Mouse (Mus musculus) ES-Bruce4 (cell line): ENCODE data around the gene Anp32e.

Source experiments
- CTCF ChIP-seq: IDR thresholded peaks from one replicate; pipeline ENCODE4 v1.8.1; 2011; ENCODE audit warnings: low read depth, low read length
- POLR2A ChIP-seq: IDR thresholded peaks from one replicate; pipeline ENCODE4 v1.8.1; 2011; ENCODE audit warnings: low read length; ENCODE audit not compliant: insufficient read depth

- no peak for TF ChIP-seq CTCF
- TF ChIP-seq POLR2A = no peak
Measured at GRCm38 (mm10) chr3:95924185-95924584, 4.9 kb upstream of the Anp32e start.
